Mouse (Mus musculus) limb, embryonic 14.5 days (tissue): Measurements from ENCODE around the gene Prr12. TPM values are rescaled to one million over a fixed set of nuclear protein-coding genes. Genes with fewer than 3 reads are reported as not detected.

Experiments used
- ATAC-seq: fragments of 200-750 bp; cut with Nextera tagmentation; 2 replicates; pipeline ENCODE4 v1.8.0; 2017; ENCODE audit warnings: low read depth, moderate number of reproducible peaks, moderate TSS enrichment; ENCODE audit not compliant: low FRiP score
- DNase-seq: peaks from one replicate; pipeline ENCODE4 v3.0.0-alpha.2; 2015; ENCODE audit warnings: low spot score
- H3K27ac ChIP-seq: fragments of 300-500 bp; sonication (generic); replicated peaks from 2 replicates; pipeline ENCODE4 v1.5.1; 2014; ENCODE audit warnings: low read depth, mild to moderate bottlenecking, low read length, moderate library complexity, mixed read lengths
- H3K27me3 ChIP-seq: fragments of 300-500 bp; sonication (generic); 2 replicates; pipeline ENCODE4 v1.6.1; 2014; ENCODE audit warnings: low read length, mixed read lengths; ENCODE audit not compliant: control insufficient read depth, insufficient read depth
- H3K36me3 ChIP-seq: fragments of 300-500 bp; sonication (generic); 2 replicates; pipeline ENCODE4 v1.6.1; 2014; ENCODE audit warnings: mild to moderate bottlenecking, low read length, moderate library complexity, mixed read lengths; ENCODE audit not compliant: control insufficient read depth, insufficient read depth
- H3K4me1 ChIP-seq: fragments of 300-500 bp; sonication (generic); 2 replicates; pipeline ENCODE4 v1.6.1; 2014; ENCODE audit warnings: antibody characterized with exemption, low read length, mixed read lengths; ENCODE audit not compliant: control insufficient read depth, insufficient read depth
- H3K4me2 ChIP-seq: fragments of 300-500 bp; sonication (generic); replicated peaks from 2 replicates; pipeline ENCODE4 v1.6.1; 2014; ENCODE audit warnings: low read depth, mild to moderate bottlenecking, low read length, moderate library complexity; ENCODE audit not compliant: severe bottlenecking
- H3K4me3 ChIP-seq: fragments of 300-500 bp; sonication (generic); replicated peaks from 2 replicates; pipeline ENCODE4 v1.5.1; 2014; ENCODE audit warnings: low read length
- H3K9ac ChIP-seq: fragments of 300-500 bp; sonication (generic); 2 replicates; pipeline ENCODE4 v1.6.1; 2014; ENCODE audit warnings: mild to moderate bottlenecking, low read depth, low read length, moderate library complexity; ENCODE audit not compliant: severe bottlenecking
- H3K9me3 ChIP-seq: fragments of 300-500 bp; sonication (generic); 2 replicates; pipeline ENCODE4 v1.6.1; 2016; ENCODE audit warnings: low read length; ENCODE audit not compliant: control insufficient read depth
- POLR2A ChIP-seq: fragments of 200-500 bp; IDR thresholded peaks from 2 replicates; pipeline ENCODE4 v1.8.0; 2012; ENCODE audit warnings: inconsistent platforms, mild to moderate bottlenecking, moderate library complexity, borderline replicate concordance; ENCODE audit not compliant: insufficient read depth, insufficient read length; ENCODE audit errors: extremely low read depth
- WGBS: fragments of 180-500 bp; shearing (Covaris S2); extraction: QIAGEN DNeasy Blood & Tissue Kit; methylation state at CpG from one replicate; pipeline ENCODE4 v1.1.7; 2014; 5-methylcytosine and 5-hydroxymethylcytosine counted together
- polyA plus RNA-seq, 2 experiments: library from polyadenylated mRNA; depleted of rRNA in 1 of 2; stranded (reverse) in 1 of 2; unstranded in 1 of 2; fragments of >200 nt; fragmentation: Nextera tagmentation in 1 of 2; extraction: Ambion mirVana in 1 of 2; gene quantifications; 2 replicates each; pipeline versions ENCODE4 v1.2.1 to v1.2.3; 2012 to 2014

Gene Prr12
- polyA plus RNA-seq, 2 experiments = 16.0 to 25.2 TPM

- no peak overlapping the region for H3K9ac ChIP-seq
- no peaks in the 10 kb centered on the region for H3K36me3 ChIP-seq
- DNase-seq (peak; percentile 51), ATAC-seq (no peak)
- H3K4me3 ChIP-seq = no peak overlapping the region; the same call in 1 of the 2 replicates
- 29% methylated on average over 8 of the region's 8 CpGs for WGBS
- peak overlapping the region; percentile 91 for H3K4me2 ChIP-seq
- peaks cover 21% of the 10 kb centered on the region for H3K4me1 ChIP-seq
- no peak overlapping the region for H3K27ac ChIP-seq
- H3K27me3 ChIP-seq = no peaks in the 10 kb centered on the region
- H3K9me3 ChIP-seq = no peaks in the 10 kb centered on the region
- TF ChIP-seq POLR2A = no peak
Measured at GRCm38 (mm10) chr7:45019031-45019571, 33.6 kb downstream of the Prr12 start.

DNA sequence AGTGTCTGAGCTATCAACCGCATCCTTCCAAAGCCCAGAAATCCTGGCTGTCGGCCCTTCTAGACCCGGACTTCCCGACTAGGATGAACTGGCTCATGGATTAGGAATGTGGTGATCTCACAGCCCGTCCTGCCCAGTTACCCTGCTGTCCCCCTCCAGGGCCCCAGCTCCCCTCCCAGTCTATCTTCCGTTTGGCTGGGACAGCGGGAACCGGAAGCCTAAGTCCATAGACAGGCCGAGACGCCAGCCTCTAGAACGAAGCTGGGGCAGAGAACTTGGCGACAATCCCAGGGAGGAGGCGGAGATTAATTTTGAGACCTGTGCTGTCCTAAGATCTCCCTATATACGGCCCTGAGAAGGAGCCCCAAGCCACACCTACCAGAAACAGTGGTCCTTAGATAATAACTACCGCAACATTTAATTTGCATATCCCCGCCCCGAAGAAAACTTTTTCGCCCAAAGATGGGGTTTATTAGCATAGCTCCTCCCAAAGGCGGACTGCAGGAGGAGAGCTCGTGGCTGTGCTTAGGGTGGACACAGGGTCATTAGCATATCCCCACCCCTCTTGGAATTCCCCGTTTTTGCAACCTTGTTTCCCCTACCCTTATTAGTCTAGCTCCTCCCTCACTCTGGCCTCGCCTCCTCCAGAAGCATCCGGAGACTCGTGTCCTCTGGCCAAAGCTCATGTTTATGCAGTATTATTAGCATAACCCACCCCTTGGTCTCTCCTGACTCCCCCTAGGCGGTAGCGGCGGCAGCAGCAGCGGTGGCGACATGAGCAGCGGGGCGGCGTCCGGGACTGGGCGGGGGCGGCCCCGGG lies 35.2 kb downstream of the Prr12 start, which contains the start of gene Rras:
Gene Rras (plus strand): TSS at position 720 of the 820 bp plus-strand sequence.
- H3K4me2 ChIP-seq = peak within 1 kb of the TSS; percentile 91
- TF ChIP-seq POLR2A = 0 out of 2 replicates have a peak, but pooled peaks have one; percentile 47
- peaks cover 22% of the 10 kb centered on the region for H3K4me1 ChIP-seq
- H3K27ac ChIP-seq = peak within 1 kb of the TSS; percentile 94
- H3K27me3 ChIP-seq = no peaks in the 10 kb centered on the region
- ATAC-seq = peak; percentile 90
- H3K4me3 ChIP-seq = peak within 1 kb of the TSS; percentile 96
- H3K9me3 ChIP-seq = no peaks in the 10 kb centered on the region
- WGBS = under 1% methylated on average over 32 of the region's 36 CpGs
- peak; percentile 98 for DNase-seq
- H3K9ac ChIP-seq = peak within 1 kb of the TSS; percentile 60
- peaks cover 12% of the 10 kb centered on the region for H3K36me3 ChIP-seq

DNA sequence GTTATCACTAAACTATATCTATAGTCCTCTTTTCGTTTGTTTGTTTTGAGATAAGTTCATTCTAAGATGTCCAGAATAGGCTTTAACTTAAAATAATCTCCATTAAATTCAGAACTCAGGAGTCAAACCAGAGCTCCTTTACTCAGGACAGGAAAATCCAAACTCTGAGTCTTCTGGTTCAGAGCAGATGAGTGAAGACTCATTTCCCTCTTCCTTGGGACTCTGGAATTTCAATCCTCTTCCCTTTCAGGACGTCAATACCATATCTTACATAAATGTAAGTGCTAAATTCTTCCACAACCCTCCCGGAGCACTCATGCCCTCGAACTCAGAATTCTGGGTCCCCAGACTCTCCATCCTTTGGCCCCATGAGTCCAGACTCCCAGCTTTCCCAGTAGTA lies 35.9 kb downstream of the Prr12 start:
- ATAC-seq (no peak), DNase-seq (no peak)
- Histone ChIP-seq H3K9ac (peak overlapping the region; percentile 32), H3K27ac (peak overlapping the region; percentile 94), H3K4me3 (peak overlapping the region; percentile 96), H3K36me3 (peaks cover 19% of the 10 kb centered on the region), H3K9me3 (no peaks in the 10 kb centered on the region), H3K4me1 (peaks cover 22% of the 10 kb centered on the region), H3K4me2 (peak overlapping the region; percentile 91), H3K27me3 (no peaks in the 10 kb centered on the region)
- WGBS = 4% methylated on average over 4 of the region's 4 CpGs
- TF ChIP-seq POLR2A = no peak

DNA sequence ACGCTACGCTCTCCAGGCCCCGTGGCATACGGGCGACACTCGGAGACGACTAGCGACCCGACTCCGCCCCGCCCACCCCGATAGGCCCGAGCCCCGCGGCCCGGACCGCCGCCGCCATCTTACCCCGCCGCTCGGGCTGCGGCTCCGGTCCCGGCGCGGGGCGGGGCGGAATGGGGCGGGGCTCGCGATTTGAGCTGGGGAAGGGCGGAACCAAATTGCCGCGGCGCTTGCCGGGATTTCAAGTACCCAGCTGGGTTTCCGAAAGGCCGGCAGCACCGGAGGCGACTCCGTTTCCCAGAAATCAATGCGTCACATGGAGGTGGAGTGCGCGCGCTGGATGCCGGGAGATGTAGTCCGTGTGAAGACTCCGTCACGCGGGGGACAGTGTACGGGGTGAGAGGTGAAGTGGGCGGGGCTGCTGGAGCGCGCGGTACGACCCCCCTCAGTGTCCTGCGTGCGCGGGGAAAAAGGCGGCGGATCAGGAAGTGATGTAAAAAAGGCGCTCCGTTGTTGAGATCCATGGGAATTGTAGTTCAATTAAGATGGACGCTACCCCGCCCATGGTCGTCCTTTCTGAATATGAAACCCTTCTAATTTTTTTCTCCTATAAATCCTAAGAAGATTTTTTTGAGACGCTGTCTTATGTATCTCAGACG lies 36.6 kb downstream of the Prr12 start, which contains the start of gene Scaf1:
Gene Scaf1 (minus strand): TSS at position 407 of the 656 bp plus-strand sequence.
- H3K4me2 ChIP-seq = peak within 1 kb of the TSS; percentile 91
- H3K9me3 ChIP-seq = no peaks in the 10 kb centered on the region
- DNase-seq = peak; percentile 99
- H3K4me3 ChIP-seq = peak within 1 kb of the TSS; percentile 96
- H3K36me3 ChIP-seq = peaks cover 26% of the 10 kb centered on the region
- ATAC-seq = peak; percentile 90
- H3K27me3 ChIP-seq = no peaks in the 10 kb centered on the region
- peak within 1 kb of the TSS; percentile 92 for H3K9ac ChIP-seq
- 0 out of 2 replicates have a peak, but pooled peaks have one; percentile 57 for TF ChIP-seq POLR2A
- H3K27ac ChIP-seq = peak within 1 kb of the TSS; percentile 94
- under 1% methylated on average over 40 of the region's 69 CpGs for WGBS
- peaks cover 22% of the 10 kb centered on the region for H3K4me1 ChIP-seq
